Mouse (Mus musculus) liver, adult 2 months (tissue): ENCODE measurements around the gene Nrxn3.

Source experiments
- CTCF ChIP-seq: fragments of 200-500 bp; IDR thresholded peaks from 2 replicates; pipeline ENCODE4 v1.5.1; 2011; ENCODE audit warnings: low read depth, low read length, control low read depth
- POLR2A ChIP-seq: fragments of 200-500 bp; IDR thresholded peaks from 2 replicates; pipeline ENCODE4 v1.6.1; 2011; ENCODE audit warnings: low read length, control low read depth; ENCODE audit not compliant: insufficient read depth; ENCODE audit errors: extremely low read depth

- no peak for TF ChIP-seq CTCF
- TF ChIP-seq POLR2A = no peak
These were observed 1580.0 kb downstream of the Nrxn3 start for GRCm38 (mm10) chr12:90302671-90303070.
